Mouse (Mus musculus): ENCODE data around the gene Slc39a11.
A peak's percentile ranks its signal among the peaks of the same experiment; 100 is the strongest.

The Slc39a11 gene

GRCm38 (mm10) chr11:113330061-113330591, 319.8 kb downstream of the Slc39a11 start:
- no peak for DNase-seq

DNA sequence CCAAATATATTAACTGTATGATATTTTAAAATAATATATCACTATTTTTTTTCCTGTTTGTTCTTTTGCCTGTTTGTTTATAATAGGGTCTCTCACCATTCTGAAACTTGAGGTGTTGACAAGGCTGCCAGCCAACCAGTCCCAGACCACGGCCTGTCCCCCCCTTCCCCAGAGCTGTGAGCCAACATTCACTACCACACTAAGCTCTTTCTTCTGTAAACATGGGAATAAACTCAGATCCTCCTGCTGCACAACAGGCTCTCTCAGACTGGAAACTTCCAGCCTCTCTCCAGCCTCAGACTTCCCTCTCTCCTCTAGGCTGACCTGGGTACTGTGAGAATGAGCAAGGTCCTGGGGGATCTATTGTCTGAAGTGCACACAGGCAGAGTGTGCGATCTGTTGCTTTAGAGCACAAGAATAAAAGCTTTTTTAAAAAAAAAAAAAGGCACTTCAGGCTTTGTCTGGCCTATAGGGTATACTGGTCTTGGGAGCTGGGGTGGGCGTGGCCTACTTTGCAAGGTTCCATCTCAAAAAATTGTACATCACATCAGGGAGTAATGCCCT, 322.3 kb downstream of the Slc39a11 start:
- no peak for DNase-seq

- DNase-seq, result peak; percentile 81
These were observed 323.4 kb downstream of the Slc39a11 start for GRCm38 (mm10) chr11:113326387-113327011.

DNA sequence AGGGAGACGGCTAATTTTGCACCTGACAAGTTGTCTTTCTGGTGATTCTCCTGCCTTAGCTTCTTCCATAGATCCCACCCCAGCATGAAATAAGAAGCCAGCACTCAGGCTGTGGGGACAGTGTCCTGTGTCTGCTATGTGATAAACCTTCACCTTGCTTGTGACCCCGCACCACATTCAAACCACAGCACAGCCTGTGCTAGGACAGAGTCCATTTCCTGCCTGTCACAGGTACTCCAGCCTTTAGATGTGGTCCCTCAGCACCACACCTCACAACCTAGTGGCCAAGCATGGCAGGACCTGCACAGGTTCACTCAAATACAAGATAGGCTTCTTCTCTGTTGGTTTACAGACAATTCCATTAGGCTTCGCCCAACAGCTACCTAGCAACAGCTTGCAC, 328.3 kb downstream of the Slc39a11 start:
- DNase-seq, result no peak

DNA sequence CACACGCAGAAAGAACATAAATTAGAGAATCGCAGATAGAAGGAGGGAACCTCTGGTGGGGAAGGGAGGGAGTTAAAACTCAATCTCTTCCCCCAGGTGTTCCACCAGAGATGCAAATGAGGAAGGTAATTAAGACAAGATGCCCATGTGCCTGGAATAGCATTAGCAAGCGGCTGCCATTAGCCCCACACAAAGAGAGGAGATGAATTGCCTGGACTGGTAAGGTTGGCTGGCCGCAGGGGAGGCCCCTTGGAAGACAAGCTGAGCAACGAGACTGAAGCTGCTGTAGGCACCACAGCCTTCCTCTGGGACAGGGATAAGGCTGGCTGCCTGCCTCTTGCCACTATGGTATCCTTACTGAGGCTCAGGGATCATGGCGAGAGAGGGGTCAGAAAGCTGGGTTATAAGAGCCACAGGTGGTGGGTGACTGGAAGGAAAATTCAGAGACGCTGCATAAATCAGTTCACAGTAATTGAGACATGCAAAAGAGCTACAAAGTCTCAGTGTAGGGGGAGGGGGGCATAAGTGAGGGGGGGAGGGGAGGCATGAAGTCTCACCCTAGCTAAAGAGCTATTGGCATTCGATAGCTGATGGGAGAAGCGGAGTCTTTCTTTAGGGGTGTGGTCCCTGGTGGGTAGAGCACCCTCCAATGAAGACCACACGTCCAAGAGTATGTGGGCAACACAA, 340.5 kb downstream of the Slc39a11 start:
- no peak for DNase-seq

DNA sequence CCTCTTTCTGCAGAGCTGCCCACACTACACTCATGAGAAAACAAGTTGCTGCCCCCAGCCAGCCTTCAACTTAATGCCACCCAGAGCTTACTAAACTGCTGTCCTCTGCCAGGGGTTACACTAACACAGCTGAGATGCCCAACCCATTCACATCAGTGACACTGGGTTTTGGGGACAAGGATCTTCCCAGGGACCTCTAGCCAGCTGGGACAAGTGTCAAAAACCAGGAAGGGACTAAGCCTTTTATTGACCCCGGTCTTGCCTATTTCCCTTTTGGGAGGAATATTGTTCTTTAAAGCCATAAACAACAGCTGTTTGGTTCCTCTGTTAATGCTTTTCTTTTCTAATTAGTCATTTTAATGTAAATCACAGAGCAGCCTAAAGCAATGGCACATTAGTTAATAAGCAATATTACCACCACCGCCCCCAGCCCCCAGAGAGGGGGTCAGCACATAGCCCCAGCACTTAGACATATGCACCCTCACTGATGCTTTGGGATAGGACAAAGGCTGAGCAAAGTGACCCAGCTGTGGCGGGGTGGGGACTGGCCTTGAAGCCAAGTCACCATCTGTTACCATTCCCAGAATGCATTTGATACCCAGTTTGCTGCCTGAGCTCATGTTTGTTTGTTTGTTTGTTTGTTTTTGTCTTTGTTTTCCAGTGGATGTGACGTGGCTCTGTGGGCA, 341.5 kb downstream of the Slc39a11 start:
- no peak for DNase-seq

DNA sequence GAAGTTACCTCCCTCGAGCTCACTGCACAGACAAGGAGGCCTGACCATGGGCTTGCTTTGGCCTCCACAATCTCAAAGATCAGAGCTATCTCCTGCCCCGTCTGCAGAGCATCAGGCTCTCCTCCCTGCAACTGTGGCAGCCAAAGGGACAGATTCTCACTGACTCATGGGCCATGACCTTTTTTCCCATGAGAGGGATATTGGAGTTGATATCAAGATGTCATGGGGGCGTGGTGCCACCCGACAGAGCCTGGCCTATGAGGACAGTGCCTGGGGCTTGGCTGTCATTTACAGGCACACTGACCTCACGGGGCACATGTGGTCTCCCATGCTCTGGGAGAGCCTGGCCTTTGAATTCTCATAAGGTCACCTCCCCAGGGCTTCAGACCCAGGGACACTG, 346.7 kb downstream of the Slc39a11 start:
- no peak for DNase-seq

- no peak for DNase-seq
These were observed 350.4 kb downstream of the Slc39a11 start for GRCm38 (mm10) chr11:113299492-113299891.

DNA sequence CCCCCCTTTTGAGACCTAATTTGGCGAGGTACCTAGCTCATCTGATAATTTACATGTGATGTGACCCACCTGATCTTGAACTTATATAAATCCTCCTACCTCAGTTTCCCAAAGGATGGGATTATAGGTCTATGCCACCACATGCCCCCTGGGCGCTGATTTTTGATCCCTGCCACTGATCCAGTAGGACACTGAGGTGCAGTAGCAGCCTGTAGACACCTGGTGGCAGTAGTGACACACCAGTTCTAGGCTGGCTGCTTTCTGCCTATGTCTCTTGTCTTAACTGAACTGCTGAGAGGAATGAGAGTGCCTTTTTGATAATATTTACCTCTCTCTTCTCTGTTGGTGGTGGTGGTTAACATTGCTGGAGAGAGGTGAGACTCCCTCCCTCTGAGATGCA, 352.1 kb downstream of the Slc39a11 start:
- peak; percentile 76 for DNase-seq

- no peak for DNase-seq
These were observed 352.8 kb downstream of the Slc39a11 start for GRCm38 (mm10) chr11:113296912-113297625.

DNA sequence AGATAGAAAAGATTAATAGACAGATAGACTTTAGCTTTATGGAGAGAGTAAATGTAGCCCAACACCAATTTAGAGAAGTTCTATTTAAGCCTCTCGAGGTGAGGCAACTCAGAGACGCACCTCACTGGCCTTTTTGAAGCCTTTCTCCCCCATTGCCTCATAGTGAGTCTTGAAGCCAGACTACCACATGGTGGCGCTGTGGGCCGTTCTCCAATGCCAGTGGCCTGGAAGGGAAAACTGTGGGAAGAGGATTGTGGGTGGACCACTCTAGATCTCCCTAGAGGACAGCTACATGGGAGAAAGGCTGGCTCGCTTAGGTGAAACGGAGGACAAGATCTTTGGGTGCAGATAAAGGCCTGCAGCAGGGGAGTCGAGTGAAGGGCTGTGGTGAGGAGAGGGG, 353.7 kb downstream of the Slc39a11 start:
- peak; percentile 84 for DNase-seq

DNA sequence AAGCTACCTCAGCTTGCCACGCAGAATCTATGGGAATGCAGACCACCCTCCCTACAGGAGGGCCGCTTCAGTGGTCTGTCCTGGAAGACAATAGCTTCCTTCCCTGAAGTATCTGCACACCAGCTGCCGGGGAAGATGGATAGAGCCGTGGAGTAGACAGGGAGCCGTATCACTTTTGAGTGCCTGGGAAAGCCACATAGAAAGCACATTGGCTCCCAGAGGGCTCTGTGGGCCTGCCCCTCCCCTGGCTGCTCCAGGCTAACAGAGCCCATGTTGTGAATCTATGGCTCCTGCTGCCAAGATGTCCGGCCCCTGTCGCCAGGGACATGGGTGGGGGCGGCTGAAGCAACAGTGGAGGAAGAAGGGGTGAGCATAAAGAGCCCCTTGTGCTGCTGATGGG, 355.4 kb downstream of the Slc39a11 start:
- DNase-seq, result no peak

DNA sequence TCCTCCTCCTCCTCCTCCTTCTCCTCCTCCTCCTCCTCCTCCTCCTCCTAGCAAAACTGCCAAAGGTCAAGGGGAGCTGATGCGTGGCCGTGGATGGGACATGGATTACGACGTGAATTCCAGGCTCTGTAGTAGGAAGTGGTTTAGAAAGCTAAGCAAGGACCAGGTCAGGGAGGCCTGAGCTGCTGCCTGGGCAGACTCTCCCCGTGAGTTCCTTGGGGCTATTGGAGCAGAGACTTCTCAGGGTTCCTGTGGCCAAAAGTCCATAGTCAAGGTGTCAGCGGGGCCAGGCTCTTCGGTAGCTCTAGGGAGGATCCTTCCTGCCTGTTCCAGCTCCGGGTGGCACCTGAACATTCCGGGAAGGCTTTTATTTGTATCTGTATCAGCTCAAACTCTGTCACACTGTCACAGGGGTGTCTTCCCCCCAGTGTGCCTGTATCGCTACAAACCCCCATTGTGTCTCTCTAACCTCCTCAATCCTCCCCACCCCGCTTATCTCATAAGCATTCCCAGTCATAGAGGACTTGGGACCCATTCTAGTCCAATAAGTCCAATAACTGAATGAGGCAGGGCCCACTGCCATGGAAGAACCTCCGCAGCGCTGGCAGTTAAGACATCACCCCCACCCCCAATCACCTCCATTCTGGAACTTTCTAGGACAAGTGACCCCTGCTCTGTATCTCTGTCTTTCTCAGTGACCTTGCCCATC, 356.8 kb downstream of the Slc39a11 start:
- no peak for DNase-seq

GRCm38 (mm10) chr11:113291781-113292714, 357.8 kb downstream of the Slc39a11 start:
- no peak for DNase-seq

DNA sequence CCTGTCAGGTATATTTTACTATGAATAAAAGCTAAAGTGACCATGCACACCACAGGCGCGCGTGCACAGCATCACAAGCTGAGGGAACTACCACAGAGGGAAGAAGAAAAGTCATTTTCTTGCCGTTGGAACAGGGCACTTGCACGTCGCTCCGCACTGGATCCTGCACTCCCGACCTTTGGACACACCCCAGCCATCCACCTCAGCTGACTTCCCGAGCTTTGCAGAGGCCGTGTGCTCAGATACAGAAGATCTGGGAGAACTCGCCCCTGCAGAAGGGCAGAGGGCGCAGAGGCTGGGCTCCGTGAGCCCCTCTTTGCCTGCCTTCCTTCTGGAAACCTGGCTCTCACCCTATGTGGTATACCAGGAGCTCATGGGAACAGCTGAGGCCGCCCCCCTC, 359.0 kb downstream of the Slc39a11 start:
- no peak for DNase-seq

DNA sequence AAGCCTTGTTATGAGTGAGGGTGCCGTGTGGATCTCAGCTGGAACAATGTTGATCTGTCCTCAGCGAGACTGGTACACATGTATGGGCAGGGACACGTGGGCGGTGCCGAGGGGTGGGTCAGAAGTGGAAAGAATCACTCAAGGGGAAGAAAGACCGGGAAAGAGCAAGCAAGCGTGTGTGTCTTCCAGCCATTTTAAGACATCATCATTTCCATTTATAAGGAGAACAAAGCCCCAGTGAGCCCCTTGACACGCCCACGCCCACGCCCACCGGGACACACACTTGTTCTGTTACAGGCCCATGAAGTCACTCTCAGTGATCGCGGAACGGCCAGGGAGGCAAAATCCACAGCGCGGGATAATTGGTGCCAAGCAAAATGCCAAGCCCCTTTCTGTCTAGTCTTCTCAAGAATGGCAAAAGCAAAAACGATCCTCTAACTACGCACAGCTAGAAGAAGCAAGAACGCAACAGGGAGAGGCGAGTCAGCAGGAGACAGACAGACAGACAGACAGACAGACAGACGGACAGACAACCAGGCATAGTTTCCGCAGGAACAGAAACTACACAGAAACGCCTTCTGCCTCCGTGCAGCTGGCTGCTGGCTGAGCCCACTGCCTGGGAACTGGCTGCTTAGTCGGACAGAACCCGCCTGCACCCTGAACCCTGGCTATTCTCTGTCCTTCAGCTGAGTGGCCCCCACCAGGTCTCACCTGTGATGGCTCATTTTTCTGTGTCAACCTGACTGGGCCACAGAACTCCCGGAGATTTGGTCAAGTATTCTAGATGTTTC, 364.7 kb downstream of the Slc39a11 start:
- no peak for DNase-seq

GRCm38 (mm10) chr11:113283376-113283811, 366.5 kb downstream of the Slc39a11 start:
- DNase-seq, result peak; percentile 52

DNA sequence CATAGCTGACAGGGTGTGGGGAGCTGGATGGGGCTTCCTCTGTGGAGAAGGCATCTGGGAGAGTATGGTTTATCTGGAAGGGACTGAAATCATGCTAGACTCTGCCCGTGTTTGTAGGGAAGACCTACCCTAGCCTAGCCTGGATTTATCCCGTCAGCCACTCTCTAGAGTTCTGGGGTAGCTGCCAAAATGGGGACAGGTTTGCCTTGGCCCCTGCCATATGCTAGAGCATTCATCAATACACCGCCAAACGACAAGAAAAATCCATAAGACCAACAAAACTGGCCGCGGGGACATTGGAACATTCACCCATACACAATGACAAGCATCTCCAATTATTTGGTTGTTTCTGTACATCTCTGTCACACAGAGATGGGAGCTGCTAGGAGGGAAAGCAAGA, 371.6 kb downstream of the Slc39a11 start:
- DNase-seq, result no peak

DNA sequence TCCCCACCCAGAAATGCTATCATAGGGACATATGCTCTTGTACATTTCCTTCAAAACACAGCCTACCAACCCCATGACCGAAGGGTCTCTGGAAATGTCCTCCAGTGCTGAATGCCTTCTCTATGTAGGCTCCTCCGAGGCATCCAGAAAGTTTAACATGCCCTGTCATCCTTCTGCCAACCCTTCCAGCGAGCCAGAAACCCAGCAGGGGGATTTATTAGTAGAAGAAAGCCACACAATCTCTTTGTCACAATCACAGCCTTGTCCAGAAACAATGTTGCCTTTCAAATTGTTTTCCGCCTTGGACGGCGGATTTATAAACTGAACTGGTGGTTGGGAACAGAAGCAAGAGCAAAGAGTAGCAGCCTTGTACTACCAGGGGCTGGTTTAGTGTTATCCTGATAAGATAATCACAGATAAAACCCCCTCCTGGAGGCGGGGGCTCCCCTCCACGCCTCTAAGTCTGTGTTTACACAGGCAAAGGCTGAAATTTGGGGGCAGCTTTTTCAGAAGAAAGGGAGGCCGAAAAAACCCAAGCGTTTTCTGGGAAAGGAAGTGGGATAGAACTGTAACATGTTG, 372.8 kb downstream of the Slc39a11 start:
- no peak for DNase-seq

DNA sequence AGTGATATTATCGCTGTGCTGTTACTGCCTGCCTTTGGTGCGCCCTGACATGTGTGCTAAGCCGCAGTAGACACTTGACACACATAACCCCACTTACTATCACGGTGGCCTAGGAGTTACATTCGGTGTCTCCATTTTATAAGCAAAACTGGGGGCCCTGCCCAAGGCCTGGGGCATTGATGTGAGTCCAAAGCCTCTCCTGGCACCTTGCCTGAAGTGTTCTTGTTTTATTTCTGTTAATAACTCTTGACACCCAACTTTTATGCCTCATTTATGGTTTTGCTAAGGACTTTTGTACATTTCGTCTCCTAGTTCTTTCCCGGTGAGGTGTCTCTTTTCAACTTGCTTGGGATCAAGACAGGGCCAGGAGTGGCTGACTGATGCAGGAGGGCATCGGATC, 373.4 kb downstream of the Slc39a11 start:
- DNase-seq, result no peak

Measured in lung, postnatal 14 days (tissue).